ENCODE assay signal across 11 mouse cellular contexts in the genomic region with DNA sequence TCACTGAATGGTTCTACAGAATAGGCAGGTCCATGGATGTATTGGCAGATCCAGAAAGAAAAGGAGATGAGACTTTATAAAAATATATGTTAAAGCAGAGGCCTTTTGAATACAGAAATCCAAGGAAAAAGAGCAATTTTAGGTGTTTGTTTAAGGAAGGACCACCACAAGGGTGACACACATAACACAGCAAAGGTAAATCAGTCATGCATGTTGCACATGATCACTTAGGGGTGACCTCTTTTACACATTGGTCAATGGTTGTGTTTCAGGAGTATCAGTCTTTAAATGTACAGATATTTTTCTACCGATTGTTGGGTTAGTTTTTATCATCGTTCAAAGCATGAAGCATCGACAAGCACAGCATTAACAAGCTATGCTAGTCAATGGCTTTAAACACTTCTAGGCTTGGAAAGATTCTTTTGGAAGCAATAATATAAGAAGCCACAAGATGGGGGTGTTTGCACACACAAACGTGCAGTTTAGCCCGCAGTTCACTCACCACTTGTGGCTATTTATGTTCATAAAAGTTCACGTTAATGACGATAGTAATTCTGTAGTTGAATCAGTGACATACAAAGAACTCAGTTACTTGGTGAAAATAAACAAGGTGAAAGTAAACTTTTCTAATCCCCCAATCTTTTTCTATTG. TPM values are rescaled to one million over a fixed set of nuclear protein-coding genes. Genes with fewer than 3 reads are reported as not detected.
DNase-seq lines count a peak whose midpoint lies in the region; ATAC-seq and TF ChIP-seq lines count a peak whose summit lies in the region.
"Had no signal": no experiment of that assay in that cellular context is flagged by ENCODE, and none has a peak within 500 bp of the region (broad histone marks: within the 10 kb centered on the region; RNA-seq: fewer than 3 reads in every experiment).

No protein-coding gene starts in this region.

- 31% methylated on average over 7 of the region's 7 CpGs for WGBS in hindbrain, embryonic 16.5 days

- H3K36me3 ChIP-seq in hindbrain, embryonic 16.5 days (ENCODE audit: control insufficient read depth, insufficient read depth, low read length), result no peaks in the 10 kb centered on the region
- H3K36me3 ChIP-seq: embryonic facial prominence, embryonic 13.5 days had no signal

- H3K4me3 ChIP-seq in gastrocnemius, adult 2 months, result no peak overlapping the region
- no peak overlapping the region for H3K4me3 ChIP-seq in hindbrain, embryonic 16.5 days (ENCODE audit: low read length)
- H3K4me3 ChIP-seq: embryonic facial prominence, embryonic 13.5 days; myocyte had no signal

- H3K9me3 ChIP-seq in hindbrain, embryonic 16.5 days (ENCODE audit: control insufficient read depth, low read length), result no peaks in the 10 kb centered on the region
- H3K9me3 ChIP-seq: embryonic facial prominence, embryonic 13.5 days had no signal

- intact Hi-C loops in gastrocnemius, adult 2 months (cut with DNase I), result no loop called here
- intact Hi-C loops in gastrocnemius, postnatal 14 days (cut with DNase I; ENCODE audit: low total_unique reads), result no loop called here

- H3K4me1 ChIP-seq in hindbrain, embryonic 16.5 days (ENCODE audit: control insufficient read depth, insufficient read depth, low read depth, low read length), result no peaks in the 10 kb centered on the region
- H3K4me1 ChIP-seq: embryonic facial prominence, embryonic 13.5 days had no signal

- ATAC-seq in hindbrain, embryonic 16.5 days, result peak; percentile 80
- no peak for ATAC-seq in CD4-positive, CD25-positive, alpha-beta regulatory T cell, adult 4 months

- H3K9ac ChIP-seq in hindbrain, embryonic 16.5 days (ENCODE audit: low read depth, low read length), result no peak overlapping the region
- H3K9ac ChIP-seq: embryonic facial prominence, embryonic 13.5 days had no signal

- H3K4me2 ChIP-seq in hindbrain, embryonic 16.5 days (ENCODE audit: low read length), result no peak overlapping the region
- H3K4me2 ChIP-seq: embryonic facial prominence, embryonic 13.5 days had no signal

- H3K27ac ChIP-seq in gastrocnemius, adult 2 months, result no peak overlapping the region
- no peak overlapping the region for H3K27ac ChIP-seq in hindbrain, embryonic 16.5 days (ENCODE audit: low read depth, low read length)
- H3K27ac ChIP-seq: embryonic facial prominence, embryonic 13.5 days had no signal

- H3K27me3 ChIP-seq in hindbrain, embryonic 16.5 days (replicated peaks; ENCODE audit: control insufficient read depth, insufficient read depth, low read length), result no peaks in the 10 kb centered on the region
- H3K27me3 ChIP-seq: CH12.LX; embryonic facial prominence, embryonic 13.5 days had no signal

- no peak for DNase-seq in gastrocnemius, adult 2 months
- no peak for DNase-seq in gastrocnemius, postnatal 14 days
- DNase-seq in right cerebral cortex, adult 2 months (ENCODE audit: low spot score in 2 of 2), result peak; percentile 5 to 33
- no peak for DNase-seq in right cerebral cortex, postnatal 25 days
- DNase-seq in retina, postnatal 7 days (ENCODE audit: low read depth, low spot score), result peak; percentile 8
- DNase-seq in right cerebral cortex, postnatal 36 days (ENCODE audit: low spot score in 2 of 2), result no peak

- TF ChIP-seq CTCF in gastrocnemius, adult 2 months (IDR thresholded peaks at IDR 0.05), result peak; percentile 23; the same call in 1 of the 2 replicates

RNA-seq across cellular contexts. Expression of gene Reg3b, which starts 38.4 kb away (rescaled TPM):
- total RNA-seq in gastrocnemius, adult 2 months (2021), result not detected
- not detected for total RNA-seq in gastrocnemius, postnatal 14 days (2021)
- 5.3 and 5.5 TPM in 2 replicates for polyA plus RNA-seq in hindbrain, embryonic 16.5 days (2015; fragmentation: Nextera tagmentation; extraction: Ambion mirVana)
- not detected for polyA plus RNA-seq in CD4-positive, CD25-positive, alpha-beta regulatory T cell, adult 4 months (2017; shearing (Covaris generic))
- total RNA-seq: CH12.LX had no signal
- polyA plus RNA-seq: embryonic facial prominence, embryonic 13.5 days; myocyte had no signal

RNA-seq across cellular contexts. Expression of gene Reg3d, which starts 46.6 kb away (rescaled TPM):
- not detected for total RNA-seq in gastrocnemius, adult 2 months (2021)
- total RNA-seq in gastrocnemius, postnatal 14 days (2021), result not detected
- polyA plus RNA-seq in hindbrain, embryonic 16.5 days (2015; fragmentation: Nextera tagmentation; extraction: Ambion mirVana), result not detected in 2 replicates
- not detected for polyA plus RNA-seq in CD4-positive, CD25-positive, alpha-beta regulatory T cell, adult 4 months (2017; shearing (Covaris generic))
- total RNA-seq: CH12.LX had no signal
- polyA plus RNA-seq: embryonic facial prominence, embryonic 13.5 days; myocyte had no signal

RNA-seq across cellular contexts. Expression of gene Reg3a, which starts 48.5 kb away (rescaled TPM):
- not detected for total RNA-seq in gastrocnemius, adult 2 months (2021)
- not detected for total RNA-seq in gastrocnemius, postnatal 14 days (2021)
- not detected in 2 replicates for polyA plus RNA-seq in hindbrain, embryonic 16.5 days (2015; fragmentation: Nextera tagmentation; extraction: Ambion mirVana)
- not detected for polyA plus RNA-seq in CD4-positive, CD25-positive, alpha-beta regulatory T cell, adult 4 months (2017; shearing (Covaris generic))
- total RNA-seq: CH12.LX had no signal
- polyA plus RNA-seq: embryonic facial prominence, embryonic 13.5 days; myocyte had no signal

Comparison
In these comparisons a context has a peak if more than half of its experiments do, and no peak if none do; other contexts are left out.
1. DNase-seq: peak in right cerebral cortex, adult 2 months (2 of 2) and retina, postnatal 7 days (single experiment); none in gastrocnemius, adult 2 months (single experiment), gastrocnemius, postnatal 14 days (single experiment), right cerebral cortex, postnatal 25 days (single experiment) and right cerebral cortex, postnatal 36 days (0 of 2).